Mouse (Mus musculus): ENCODE results near the gene Zfp704.

Zfp704 gene

DNA sequence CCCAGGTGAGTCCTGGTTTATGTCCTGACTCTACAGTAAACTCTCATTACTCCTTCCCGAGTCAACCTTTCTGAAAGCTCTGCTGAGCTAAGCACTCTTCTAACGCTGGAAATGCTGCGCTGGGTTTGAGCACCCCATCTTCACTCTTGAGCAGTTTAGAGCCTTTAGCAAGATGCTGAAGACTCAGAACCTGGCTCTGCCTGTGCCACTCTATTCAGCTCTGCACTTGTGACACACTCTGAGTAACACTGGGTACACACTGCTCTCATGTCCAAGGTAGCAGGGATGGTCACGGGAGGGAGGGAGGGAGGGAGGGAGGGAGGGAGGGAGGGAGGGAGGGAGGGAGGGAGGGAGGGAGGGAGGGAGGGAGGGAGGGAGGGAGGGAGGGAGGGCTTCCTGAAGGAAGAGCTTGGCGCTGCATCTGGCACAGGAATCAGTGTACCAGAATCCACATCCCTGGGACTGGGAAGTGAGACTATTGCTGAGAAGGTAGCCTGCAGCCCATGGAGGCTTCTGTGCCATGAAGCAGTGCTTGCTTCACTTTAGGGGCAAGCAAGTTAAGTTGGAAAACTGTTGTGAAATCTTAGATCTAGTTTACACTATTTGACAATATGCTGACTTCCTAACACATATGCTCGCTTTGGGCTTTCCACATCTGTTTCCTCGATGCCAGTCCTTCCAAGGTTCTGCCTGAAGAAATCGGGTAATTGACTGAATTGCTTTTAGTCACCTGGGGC is 93.6 kb downstream of the Zfp704 start:
- DNase-seq (ENCODE audit: low spot score) = no peak

DNA sequence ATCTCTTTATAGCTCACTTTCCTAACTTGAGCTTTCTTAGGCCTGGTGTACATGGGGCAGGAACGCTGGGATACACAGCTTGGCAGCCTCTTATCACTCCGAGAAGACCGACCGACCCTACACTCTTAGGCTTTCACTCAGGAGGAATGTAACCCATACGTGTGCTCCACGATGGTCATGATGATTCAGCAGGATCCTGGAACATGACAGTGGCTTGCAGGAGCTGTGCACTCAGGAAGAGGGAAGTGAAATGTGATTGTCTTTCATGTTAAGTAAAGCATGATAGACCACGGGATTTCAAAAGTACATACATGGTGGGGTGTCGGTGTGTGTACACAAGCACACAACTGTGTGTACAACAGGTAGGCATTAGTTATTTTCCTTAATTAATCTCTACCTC is 94.4 kb downstream of the Zfp704 start:
- no peak for DNase-seq (ENCODE audit: low spot score)

GRCm38 (mm10) chr3:9513703-9514110 is 96.2 kb downstream of the Zfp704 start:
- no peak for DNase-seq (ENCODE audit: low spot score)

DNA sequence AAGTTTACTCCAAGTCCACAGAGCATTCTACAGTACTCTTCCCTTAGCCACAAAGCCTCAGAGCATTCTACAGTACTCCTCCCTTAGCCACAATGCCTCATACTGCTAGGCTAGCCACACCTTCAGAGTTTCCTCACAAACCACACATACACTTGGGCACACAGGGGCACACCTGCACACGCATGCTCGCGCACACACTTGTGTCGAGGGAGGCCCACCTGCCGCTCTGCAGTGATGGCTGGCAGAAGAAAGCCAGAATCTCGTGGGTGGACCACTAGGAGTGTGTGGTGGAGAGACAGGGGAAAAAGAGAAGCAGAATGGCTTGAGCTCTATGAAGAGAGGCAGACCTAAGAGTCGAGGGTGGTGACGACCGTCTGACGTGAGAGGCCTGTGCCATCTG is 97.7 kb downstream of the Zfp704 start:
- DNase-seq (ENCODE audit: low spot score) = no peak

- DNase-seq (ENCODE audit: low spot score) = no peak
Measured at GRCm38 (mm10) chr3:9505692-9506211, 104.1 kb downstream of the Zfp704 start.

GRCm38 (mm10) chr3:9504371-9504770 is 105.5 kb downstream of the Zfp704 start:
- DNase-seq (ENCODE audit: low spot score) = no peak

DNA sequence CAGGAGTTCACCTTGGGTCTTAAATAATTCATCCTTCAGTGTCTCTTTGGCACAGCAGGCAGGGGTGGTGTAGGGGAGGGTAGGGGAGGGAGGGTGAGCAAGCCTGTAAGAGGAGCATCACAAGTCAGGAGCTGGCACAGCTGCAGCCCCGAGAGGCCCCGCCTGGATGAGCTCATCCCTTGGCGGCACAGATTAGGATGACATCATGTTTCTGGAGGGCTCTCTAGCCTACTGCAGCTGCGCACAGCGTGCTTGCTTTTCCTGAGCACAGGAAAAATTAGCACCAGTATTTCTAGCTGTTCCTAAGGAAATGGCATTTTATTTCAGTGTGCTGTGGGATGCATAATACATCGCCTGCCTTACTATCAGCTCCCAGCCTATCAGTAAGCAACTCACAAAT is 109.2 kb downstream of the Zfp704 start:
- DNase-seq (ENCODE audit: low spot score) = peak; percentile 47

GRCm38 (mm10) chr3:9499994-9500553 is 109.8 kb downstream of the Zfp704 start:
- no peak for DNase-seq (ENCODE audit: low spot score)

DNA sequence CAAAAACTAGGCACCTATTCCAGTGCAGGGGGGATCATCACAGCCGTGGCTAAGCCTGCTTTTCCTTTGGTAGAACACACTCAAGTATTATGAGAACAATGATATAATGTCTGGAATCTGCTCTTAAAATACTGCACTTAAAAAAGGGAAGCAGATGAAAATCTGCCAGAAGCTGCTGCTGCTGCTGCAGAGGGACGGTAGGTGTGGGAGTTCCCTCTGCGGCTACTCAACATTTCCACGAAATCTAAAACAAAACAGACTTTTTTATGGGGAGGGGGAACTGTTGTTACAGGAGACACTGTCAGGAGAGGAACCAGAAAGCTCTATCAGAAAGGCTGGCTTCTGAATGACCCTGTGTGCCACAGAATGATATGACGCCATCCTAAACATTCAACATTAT is 110.4 kb downstream of the Zfp704 start:
- DNase-seq (ENCODE audit: low spot score) = no peak

GRCm38 (mm10) chr3:9497260-9497659 is 112.6 kb downstream of the Zfp704 start:
- no peak for DNase-seq (ENCODE audit: low spot score)

DNA sequence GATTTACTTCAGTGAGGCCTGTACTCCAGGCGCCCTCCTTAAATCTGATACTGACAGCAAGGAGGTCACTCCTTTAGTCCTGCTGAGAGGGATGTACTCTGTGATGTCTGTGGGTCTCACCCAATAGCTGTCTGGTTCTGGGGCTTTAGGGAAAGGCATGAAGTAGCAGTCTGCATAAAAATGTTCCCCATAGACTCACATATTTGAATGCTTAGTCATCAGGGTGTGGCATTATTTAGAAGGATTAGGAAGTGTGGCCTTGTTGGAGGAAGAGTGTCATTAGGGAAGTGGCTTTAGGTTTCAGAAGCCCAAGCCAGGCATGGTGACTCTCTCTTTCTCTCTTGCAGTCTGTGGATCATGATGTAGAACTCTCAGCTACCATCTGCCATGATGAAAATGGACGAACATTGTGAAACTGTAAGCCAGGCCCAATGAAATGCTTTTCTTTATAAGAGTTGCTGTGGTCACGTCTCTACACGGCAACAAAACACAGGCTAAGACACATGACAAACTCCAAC is 118.1 kb downstream of the Zfp704 start:
- DNase-seq (ENCODE audit: low spot score) = no peak

GRCm38 (mm10) chr3:9487644-9488043 is 122.2 kb downstream of the Zfp704 start:
- DNase-seq (ENCODE audit: low spot score) = no peak

DNA sequence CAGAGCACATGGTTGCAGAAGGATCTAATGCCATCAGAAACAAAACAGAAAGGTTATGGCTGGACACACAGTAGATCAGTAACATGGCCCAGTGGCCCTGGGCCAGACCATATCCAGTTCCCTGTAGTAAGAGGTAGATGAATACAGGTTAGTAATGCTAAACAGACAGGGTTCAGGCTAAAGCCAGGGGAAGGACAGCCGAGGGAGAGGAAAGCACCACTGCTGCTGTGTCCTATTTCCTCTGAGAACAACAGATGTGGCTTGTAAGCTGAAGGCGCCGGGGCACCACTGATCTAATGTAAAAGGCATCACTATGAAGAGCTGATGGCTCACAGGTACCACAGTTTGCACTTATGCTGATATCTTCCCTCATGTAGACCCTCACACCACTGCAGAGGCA is 124.4 kb downstream of the Zfp704 start:
- no peak for DNase-seq (ENCODE audit: low spot score)

DNA sequence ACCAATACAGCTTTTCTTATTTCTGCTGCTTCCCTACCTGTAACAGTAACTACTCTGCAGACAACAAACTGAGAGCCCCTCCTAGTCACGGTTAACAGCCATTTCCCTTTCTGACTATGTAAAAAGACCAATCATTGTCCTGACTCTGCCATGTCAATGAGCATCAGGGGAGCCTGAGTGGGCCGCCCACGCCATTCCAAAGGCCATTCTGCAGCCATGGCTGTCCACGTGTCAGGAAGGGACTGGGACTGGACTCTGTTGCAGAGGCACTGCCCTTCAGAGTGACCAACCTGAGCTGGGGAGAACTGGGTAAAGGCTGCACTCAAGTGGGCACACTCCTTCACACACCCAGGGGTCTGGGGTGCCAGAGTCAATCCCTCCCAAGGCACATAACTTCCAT is 127.9 kb downstream of the Zfp704 start:
- DNase-seq (ENCODE audit: low spot score) = no peak

- no peak for DNase-seq (ENCODE audit: low spot score)
Measured at GRCm38 (mm10) chr3:9481358-9481757, 128.5 kb downstream of the Zfp704 start.

- DNase-seq (ENCODE audit: low spot score) = no peak
Measured at GRCm38 (mm10) chr3:9480936-9481335, 128.9 kb downstream of the Zfp704 start.

GRCm38 (mm10) chr3:9477386-9477785 is 132.5 kb downstream of the Zfp704 start:
- DNase-seq (ENCODE audit: low spot score) = no peak

DNA sequence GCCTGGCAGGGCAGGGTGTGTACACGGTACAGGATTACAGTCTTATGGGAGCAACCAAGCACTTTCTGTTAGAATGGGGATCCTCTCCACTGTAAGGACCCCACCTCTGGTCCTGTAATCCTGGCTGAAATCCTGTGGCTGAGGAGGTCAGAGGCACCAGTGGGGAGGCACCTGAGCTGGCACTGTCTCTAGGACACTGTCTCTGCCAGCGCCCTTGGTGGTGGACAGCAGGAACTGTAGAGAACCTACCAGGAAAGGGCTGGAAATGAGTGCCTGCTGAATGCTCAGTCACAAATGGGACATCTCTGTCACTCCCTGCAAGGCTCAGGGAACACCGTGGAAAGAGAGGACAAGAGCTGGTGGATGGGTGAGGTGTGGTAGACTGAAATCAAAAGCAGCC is 133.5 kb downstream of the Zfp704 start:
- DNase-seq (ENCODE audit: low spot score) = no peak

GRCm38 (mm10) chr3:9475501-9475900 is 134.4 kb downstream of the Zfp704 start:
- no peak for DNase-seq (ENCODE audit: low spot score)

- DNase-seq (ENCODE audit: low spot score) = no peak
Measured at GRCm38 (mm10) chr3:9474331-9474730, 135.6 kb downstream of the Zfp704 start.

DNA sequence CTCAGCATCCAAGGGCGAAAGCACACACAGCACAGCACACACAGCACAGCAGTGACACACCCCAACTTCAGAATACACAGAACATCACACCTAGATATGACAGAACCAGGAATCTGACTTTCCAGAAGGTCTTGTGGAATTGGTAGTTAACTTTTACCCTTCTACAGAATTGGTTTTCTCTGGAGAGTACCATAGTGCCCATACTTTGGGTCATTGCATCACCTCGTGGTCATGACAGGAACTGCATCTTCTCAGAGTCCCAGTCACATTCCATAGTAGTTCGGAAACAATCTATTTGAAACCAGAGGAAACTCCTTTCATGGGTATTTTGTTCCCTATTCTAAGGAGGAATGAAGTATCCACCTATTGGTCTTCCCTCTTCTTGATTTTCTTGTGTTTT is 143.6 kb downstream of the Zfp704 start:
- DNase-seq (ENCODE audit: low spot score) = peak; percentile 12

GRCm38 (mm10) chr3:9465731-9466130 is 144.2 kb downstream of the Zfp704 start:
- no peak for DNase-seq (ENCODE audit: low spot score)

DNA sequence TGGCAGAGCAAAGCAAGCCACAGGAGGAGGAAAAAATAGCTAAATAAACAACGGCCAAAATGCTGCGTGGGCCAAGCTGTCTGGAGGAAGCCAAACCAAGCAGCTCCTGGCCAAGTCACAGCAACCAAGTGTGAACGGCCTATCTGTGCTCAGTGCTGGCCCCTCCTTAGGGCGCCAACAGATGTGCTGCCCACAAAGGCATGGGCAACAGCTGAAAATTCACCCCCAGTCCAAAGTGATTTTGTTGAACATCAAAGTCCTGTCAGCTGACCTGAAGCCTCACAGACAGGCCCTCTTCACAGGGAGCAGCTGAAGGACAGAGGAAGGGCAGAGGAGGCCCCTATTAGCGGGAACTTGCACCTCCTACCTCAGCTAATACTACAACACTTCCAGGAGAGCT is 148.2 kb downstream of the Zfp704 start:
- no peak for DNase-seq (ENCODE audit: low spot score)

DNA sequence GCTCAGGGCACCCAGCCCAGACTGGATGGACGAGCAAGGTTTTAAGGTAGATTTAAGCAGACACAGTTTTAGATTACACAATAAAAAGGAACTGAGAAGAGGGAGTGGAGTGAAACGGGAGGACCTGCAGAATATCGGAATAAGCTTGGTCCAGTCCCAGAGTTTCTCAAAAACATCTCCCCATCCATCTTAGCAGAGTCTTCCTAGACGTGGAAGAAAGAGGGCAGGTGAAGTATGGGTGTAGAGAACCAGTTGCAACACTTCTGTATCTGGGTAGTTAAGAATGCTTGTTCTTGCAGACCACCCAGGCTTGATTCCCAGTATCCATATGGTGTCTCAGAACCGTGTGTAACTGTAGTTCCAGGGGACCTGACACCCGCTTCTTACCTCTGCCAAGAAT is 149.6 kb downstream of the Zfp704 start:
- no peak for DNase-seq (ENCODE audit: low spot score)

Measured in yolk sac, embryonic 10.5 days (tissue).